Mouse (Mus musculus): ENCODE results near the gene Tbxa2r.

Tbxa2r gene

GRCm38 (mm10) chr10:81364666-81365065, 36.1 kb downstream of the Tbxa2r start:
- in situ Hi-C loops (cut with MboI, MseI): no loop called here

GRCm38 (mm10) chr10:81365073-81365472, 36.5 kb downstream of the Tbxa2r start:
- in situ Hi-C loops (cut with MboI, MseI): no loop called here

- in situ Hi-C loops (cut with MboI, MseI): no loop called here
These were observed 37.3 kb downstream of the Tbxa2r start, which contains the start of gene 4930404N11Rik for GRCm38 (mm10) chr10:81365672-81366476. TSS of gene 4930404N11Rik (minus strand) at chr10:81365816.

DNA sequence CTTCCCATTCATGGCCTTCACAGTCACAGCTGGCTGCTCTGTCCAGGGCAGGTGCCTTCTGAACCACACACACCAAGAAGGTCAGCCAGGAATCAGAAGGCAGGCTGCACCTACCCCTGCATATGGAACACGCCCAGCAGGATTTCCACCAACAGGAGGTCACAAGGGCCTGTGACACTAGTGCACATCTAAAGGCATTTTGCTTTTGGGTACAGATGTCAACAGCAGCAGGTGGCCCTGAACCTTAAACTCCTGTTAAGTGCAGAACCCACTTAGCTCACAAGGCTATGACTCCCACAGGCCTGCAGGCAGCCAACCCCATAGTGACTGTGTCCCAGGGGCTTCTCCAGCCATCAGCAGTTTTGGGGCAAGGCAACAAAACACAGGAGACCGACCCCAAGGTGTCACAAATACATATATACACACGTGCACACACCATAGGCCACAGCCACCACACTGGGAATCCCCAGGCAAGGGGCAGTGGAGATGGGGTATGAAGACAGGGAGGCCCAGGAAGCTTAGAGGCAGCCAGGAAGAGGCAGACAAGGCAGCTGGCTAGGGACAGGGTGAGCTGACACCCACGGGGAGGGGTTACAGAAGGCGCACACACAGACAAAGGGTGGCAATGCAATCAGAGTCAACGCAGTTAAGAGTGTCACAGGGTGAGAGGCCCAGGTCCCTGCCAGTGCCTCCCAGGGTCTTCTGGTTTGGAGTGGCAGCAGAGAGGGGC, 38.1 kb downstream of the Tbxa2r start:
- in situ Hi-C loops (cut with MboI, MseI): no loop called here

DNA sequence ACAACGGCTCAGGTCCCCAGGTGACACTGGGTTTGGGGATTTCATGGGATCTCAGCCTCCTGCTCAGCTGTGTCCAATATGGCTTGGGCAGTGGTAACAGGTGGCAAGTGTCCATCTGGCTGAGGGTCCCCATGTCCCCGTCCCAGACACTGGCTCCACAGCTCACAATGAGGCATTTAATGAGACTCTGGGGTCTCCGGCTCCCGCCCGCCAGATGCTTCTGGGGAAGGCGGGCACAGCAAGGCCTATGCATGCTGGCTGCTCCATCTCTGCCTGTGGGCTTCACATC, 38.6 kb downstream of the Tbxa2r start:
- in situ Hi-C loops (cut with MboI, MseI): no loop called here

DNA sequence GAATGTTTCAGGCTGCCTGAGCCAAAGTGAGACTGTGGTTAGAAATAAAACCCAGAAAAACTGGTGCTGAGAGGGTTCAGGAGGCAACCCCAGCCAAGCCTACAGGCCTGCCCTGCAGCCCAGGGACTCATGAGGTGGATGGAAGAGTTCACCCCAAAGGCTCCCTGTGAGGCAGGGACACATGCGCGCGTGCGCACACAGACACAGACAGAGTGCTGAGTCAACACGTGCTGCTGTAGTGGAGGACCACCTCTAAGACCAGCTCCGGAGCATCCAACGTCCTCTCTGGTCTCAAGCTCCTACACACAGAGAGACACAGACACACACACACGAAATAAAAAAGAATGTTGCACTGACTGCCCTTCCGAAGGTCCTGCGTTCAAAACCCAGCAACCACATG, 46.8 kb downstream of the Tbxa2r start:
- in situ Hi-C loops (cut with MboI, MseI): no loop called here

- in situ Hi-C loops (cut with MboI, MseI): no loop called here
These were observed 48.2 kb downstream of the Tbxa2r start for GRCm38 (mm10) chr10:81376561-81377361.

DNA sequence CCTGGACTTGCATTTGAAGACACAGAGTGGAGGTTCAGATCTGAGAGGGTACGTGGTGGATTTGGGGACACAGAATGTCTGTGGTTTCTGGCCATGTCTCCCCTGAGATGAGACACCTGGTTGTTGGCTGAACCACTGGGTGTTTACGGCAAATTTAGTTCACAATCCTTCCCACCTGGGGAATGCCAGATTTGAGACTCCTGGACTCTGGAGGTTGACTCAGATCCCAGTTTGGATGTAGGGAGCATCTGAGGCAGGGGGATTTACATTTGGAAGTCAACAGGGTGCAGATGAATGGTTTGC, 48.8 kb downstream of the Tbxa2r start:
- in situ Hi-C loops (cut with MboI, MseI): no loop called here

DNA sequence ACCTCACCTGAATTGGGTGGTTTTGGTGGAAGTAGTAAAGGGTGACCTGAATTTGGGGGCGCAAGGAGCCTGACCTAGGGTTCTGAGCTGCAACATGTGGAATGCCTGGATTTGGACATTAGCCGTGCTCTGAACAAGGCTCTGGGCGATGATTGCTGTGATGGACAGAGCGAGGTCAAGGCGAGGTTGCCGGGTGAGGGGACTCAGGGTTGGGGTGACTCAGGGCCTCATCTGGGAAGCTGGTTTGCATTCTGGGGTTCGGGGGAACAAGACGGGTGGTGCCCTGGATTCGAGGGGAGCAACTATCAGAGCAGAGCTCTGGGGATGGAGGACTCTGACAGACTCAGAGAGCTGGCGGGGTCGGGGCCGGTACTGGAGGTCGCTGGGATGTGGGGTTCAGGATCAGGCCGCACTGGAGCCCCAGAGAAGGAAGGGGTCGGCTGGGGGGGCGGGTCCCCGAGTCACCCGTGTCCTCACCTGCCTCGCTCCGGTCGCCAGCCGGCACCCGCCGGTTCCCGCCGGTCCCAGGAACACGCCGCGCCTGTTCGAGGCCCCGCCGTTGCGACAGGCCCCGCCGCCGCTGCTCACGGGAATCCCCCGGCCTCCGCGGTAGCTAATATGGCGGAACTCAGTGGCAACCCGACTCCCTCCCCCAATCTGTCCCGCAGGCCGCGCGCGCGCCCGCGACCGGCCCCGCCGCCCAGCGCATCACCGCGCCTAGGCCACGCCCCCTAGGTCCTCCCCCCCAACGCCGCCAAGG, 49.4 kb downstream of the Tbxa2r start, which contains the start of gene Fzr1:
Gene Fzr1, minus strand, starts transcription at position 724 of the 760 bp plus-strand sequence.
- in situ Hi-C loops (cut with MboI, MseI): no loop called here

DNA sequence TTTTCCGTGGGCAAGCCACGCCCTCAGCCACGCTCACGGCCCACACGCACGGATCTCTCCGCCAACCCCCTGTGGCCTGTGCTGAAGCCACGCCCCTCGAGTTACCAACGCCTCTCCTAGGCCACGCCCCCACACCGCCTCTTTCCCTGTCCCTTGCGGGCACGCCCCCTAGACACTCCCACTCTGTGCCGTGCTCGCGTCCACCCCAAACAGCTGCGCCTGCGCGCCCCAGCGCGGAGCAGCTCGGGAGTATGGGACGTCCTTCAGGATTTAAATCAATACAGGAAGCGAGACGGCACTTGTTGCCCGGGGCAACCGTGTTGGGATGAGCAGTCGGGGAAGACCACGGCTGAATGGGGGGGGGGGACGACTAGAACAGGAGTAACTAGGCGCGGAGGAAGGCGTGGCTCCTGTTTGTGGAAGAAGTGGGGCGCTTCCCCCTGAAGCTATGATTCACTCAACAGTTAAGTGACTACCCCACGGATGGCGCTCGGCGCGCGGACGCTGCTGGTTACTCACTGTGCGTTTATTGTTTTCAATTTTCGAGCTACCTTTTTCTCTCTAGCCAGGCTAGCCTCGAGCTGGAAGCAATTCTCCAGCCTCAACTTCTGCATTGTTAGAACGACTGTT, 50.1 kb downstream of the Tbxa2r start:
- in situ Hi-C loops (cut with MboI, MseI): no loop called here

GRCm38 (mm10) chr10:81379183-81379553, 50.6 kb downstream of the Tbxa2r start:
- in situ Hi-C loops (cut with MboI, MseI): no loop called here

DNA sequence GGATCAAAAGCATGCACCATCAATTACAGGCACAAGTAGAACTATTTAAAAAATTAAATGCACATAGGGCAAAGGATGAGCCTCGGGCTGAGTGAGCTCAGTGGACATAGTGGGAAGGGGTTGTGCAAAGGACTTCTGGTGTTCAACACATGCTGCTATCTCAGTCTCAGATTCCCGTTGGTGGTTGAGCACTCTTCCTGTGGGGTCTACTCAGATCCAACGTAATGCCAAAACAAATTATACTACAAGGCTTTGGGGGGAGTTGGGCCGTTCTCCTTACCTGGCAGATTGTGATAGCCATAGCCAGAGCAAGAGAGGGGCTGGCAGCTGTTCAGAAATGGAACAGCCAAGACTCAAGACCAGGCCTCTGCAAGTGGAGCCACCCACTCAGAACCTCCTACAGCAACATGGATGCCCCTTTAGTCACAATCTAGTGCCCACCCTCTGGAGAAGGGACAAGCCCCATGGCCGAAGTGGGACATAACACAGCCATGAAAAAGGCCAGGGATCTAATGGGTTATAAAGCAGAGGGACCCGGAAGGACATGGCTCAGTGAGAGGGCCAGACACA, 51.4 kb downstream of the Tbxa2r start:
- in situ Hi-C loops (cut with MboI, MseI): no loop called here

DNA sequence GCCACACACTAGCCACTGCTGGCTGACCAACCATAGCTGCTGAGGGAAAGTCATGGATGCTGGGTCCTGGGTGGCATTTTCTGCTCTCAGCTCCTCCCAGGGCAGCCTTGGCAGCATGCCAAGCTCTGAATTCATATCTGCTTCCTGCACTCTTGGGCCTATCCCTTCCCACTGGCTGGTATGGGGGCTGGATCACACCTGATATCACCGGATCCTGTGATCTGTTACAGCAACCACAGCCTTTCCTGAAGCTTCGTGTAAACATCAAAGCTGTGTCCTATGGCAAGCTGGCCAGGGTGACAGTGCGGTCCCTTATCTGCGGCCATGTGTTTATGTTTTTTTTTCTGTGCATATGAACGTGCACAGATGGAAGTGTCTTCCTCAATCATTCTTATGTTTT, 53.5 kb downstream of the Tbxa2r start:
- in situ Hi-C loops (cut with MboI, MseI): no loop called here

- in situ Hi-C loops (cut with MboI, MseI): no loop called here
These were observed 55.5 kb downstream of the Tbxa2r start, which contains the start of the genes Dohh and Gm48551 for GRCm38 (mm10) chr10:81383802-81384604. TSS of gene Dohh (plus strand) at chr10:81384428. TSS of gene Gm48551 (plus strand) at chr10:81384466.

- in situ Hi-C loops (cut with MboI, MseI): no loop called here
These were observed 56.1 kb downstream of the Tbxa2r start for GRCm38 (mm10) chr10:81384605-81384982.

All from regulatory T cell (primary cell).